Mouse (Mus musculus): ENCODE measurements around the gene Sirpa. TPM values are rescaled to one million over a fixed set of nuclear protein-coding genes. Genes with fewer than 3 reads are reported as not detected.

The Sirpa gene
- polyA plus RNA-seq, 1 experiment from 2014 or later: 17.4 TPM

DNA sequence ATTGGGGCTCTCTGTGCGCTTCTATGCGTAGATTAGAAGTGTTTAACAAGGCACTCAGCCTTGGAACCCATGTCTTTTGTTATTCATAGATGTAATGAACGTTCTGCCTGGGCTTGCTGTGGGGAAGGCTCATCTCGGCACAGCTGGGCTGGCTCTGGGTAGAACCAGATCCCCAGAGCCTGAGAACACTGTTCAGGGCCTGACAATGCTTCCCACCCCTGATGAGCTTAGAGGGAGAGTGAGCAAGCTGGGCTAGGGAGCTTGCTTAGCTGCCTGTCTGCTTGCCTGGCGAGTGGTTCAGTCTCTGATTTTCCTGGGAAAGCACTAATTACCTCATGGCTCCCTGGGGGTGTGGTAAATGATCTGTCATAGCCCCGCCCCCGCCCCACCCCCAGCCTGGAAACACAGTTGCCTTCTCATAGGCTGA, 4.8 kb upstream of the Sirpa start:
- Histone ChIP-seq H3K4me3 (no peak overlapping the region), H3K27ac (replicated peaks) (no peak overlapping the region; the same call in 1 of the 2 replicates), H3K4me1 (peaks cover 41% of the 10 kb centered on the region), H3K36me3 (replicated peaks) (no peaks in the 10 kb centered on the region), H3K27me3 (replicated peaks; ENCODE audit: low read depth, poor library complexity, severe bottlenecking) (peaks cover 15% of the 10 kb centered on the region), H3K9me3 (no peaks in the 10 kb centered on the region)
- peak; percentile 56 for DNase-seq (ENCODE audit: low spot score)
- WGBS: 16% methylated on average over 7 of the region's 7 CpGs

DNA sequence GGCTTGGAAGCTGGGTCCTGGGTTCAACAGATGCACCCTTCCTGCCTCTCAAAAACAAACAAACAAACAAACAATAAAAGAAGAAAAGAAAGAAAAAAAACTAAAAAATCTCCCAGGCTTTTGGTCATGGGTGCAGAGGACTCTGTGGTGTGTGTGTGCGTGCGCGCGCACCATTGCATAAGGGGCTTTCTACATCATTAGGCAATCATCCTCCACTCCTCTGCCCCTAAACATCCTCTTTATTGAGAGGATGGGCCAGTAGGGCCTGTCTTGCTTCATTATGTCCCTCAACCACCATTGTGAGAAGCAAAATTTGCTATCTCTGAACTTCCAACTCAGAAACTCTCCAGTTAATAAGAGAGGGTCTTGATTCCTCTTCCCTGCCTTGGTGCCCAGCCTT, 738 bp upstream of the Sirpa start:
- Histone ChIP-seq H3K4me1 (peaks cover 58% of the 10 kb centered on the region), H3K27ac (replicated peaks) (peak overlapping the region; percentile 95), H3K4me3 (peak overlapping the region; percentile 82), H3K27me3 (replicated peaks; ENCODE audit: low read depth, poor library complexity, severe bottlenecking) (peaks cover 22% of the 10 kb centered on the region), H3K36me3 (replicated peaks) (no peaks in the 10 kb centered on the region), H3K9me3 (no peaks in the 10 kb centered on the region)
- no peak for DNase-seq (ENCODE audit: low spot score)
- WGBS: 78% methylated on average over 4 of the region's 4 CpGs

DNA sequence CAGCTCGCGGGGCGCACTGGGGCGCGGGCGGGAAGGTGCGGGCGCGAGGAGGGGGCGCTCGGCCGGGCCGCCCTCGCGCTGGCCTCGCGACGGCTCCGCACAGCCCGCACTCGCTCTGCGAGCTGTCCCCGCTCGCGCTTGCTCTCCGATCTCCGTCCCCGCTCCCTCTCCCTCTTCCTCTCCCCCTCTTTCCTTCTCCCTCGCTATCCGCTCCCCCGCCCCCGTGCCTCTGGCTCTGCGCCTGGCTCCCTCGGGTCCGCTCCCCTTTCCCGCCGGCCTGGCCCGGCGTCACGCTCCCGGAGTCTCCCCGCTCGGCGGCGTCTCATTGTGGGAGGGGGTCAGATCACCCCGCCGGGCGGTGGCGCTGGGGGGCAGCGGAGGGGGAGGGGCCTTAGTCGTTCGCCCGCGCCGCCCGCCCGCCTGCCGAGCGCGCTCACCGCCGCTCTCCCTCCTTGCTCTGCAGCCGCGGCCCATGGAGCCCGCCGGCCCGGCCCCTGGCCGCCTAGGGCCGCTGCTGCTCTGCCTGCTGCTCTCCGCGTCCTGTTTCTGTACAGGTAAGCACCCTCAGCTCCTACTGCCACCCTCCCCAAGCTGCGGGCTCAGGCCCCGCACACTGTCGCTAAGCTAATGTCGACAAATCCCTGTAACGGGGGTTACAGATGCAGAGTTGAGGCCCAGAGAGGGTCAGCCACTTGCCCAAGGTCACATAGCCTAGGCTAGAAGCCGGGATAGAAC, 673 bp downstream of the Sirpa start:
- no peaks in the 10 kb centered on the region for H3K36me3 ChIP-seq (replicated peaks)
- under 1% methylated on average over 74 of the region's 77 CpGs for WGBS
- H3K9me3 ChIP-seq: no peaks in the 10 kb centered on the region
- H3K4me1 ChIP-seq: peaks cover 46% of the 10 kb centered on the region
- H3K27ac ChIP-seq (replicated peaks): peak overlapping the region; percentile 95
- H3K27me3 ChIP-seq (replicated peaks; ENCODE audit: low read depth, poor library complexity, severe bottlenecking): peaks cover 22% of the 10 kb centered on the region
- peak overlapping the region; percentile 82 for H3K4me3 ChIP-seq
- DNase-seq (ENCODE audit: low spot score): peak; percentile 85

DNA sequence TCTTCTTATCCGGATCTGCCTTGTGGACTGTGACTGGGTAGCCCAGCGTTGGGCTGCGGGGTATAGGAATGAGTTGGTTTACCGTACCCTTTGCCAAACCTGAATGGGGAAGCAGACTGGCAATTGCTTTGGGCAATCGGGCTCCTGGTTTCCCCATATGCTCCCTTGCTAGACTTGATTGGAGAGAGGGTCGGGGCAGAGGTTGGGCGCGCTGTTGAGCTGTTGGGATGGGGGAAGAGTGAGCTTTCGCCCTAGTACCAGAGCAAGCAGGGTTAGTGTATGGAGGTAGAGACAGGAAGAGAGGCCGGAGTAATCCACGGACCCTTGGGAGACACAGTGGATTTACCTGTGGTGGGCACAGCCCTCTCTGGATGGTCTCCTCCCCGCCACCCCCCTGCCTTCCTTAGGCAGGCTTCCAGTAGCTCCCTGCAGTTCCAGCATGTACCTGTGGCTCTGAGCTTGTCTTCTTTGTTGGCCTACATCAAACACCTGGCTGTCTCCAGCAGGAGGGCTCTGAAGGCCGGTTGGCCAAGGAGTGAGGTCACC, 1.3 kb downstream of the Sirpa start:
- 4% methylated on average over 13 of the region's 13 CpGs for WGBS
- Histone ChIP-seq H3K27ac (replicated peaks) (peak overlapping the region; percentile 95), H3K4me3 (peak overlapping the region; percentile 82), H3K27me3 (replicated peaks; ENCODE audit: low read depth, poor library complexity, severe bottlenecking) (peaks cover 22% of the 10 kb centered on the region), H3K4me1 (peaks cover 42% of the 10 kb centered on the region), H3K9me3 (no peaks in the 10 kb centered on the region), H3K36me3 (replicated peaks) (no peaks in the 10 kb centered on the region)
- no peak for DNase-seq (ENCODE audit: low spot score)

DNA sequence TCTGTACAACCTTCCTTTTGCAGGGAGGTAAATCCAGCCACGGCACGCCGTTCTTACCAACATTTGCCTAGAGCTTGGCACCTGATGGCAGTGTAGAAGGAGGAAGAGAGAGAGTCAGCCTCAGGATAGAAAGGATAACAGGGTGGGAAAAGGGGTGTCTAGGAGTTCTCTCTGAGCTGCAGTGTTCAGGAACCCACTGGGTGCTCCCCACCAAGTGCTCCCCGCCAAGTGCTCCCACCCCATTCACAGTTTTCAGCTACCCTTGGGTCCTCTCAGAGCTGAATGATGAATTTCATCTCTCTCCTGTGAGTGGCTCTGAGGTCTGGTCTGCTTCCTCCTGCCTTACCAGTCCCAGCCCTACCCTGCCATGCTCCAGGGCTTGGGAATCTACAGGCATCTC, 1.9 kb downstream of the Sirpa start:
- DNase-seq (ENCODE audit: low spot score): no peak

GRCm38 (mm10) chr2:129595206-129595605, 2.6 kb downstream of the Sirpa start:
- H3K36me3 ChIP-seq (replicated peaks): no peaks in the 10 kb centered on the region; the same call in 1 of the 2 replicates

More for the DNA sequence above, 1.9 kb downstream of the Sirpa start:
- H3K36me3 ChIP-seq (replicated peaks): no peaks in the 10 kb centered on the region; the same call in 1 of the 2 replicates
- peaks cover 20% of the 10 kb centered on the region for H3K27me3 ChIP-seq (replicated peaks; ENCODE audit: low read depth, poor library complexity, severe bottlenecking)
- no peaks in the 10 kb centered on the region for H3K9me3 ChIP-seq
- no peak overlapping the region for H3K27ac ChIP-seq (replicated peaks)
- WGBS: 77% methylated on average over 4 of the region's 4 CpGs
- H3K4me1 ChIP-seq: peaks cover 48% of the 10 kb centered on the region
- H3K4me3 ChIP-seq: peak overlapping the region; percentile 82

GRCm38 (mm10) chr2:129595661-129596209, 3.1 kb downstream of the Sirpa start:
- Histone ChIP-seq H3K4me3 (no peak overlapping the region), H3K27me3 (replicated peaks; ENCODE audit: low read depth, poor library complexity, severe bottlenecking) (peaks cover 16% of the 10 kb centered on the region), H3K27ac (replicated peaks) (no peak overlapping the region), H3K36me3 (replicated peaks) (no peaks in the 10 kb centered on the region; the same call in 1 of the 2 replicates), H3K4me1 (peaks cover 52% of the 10 kb centered on the region), H3K9me3 (no peaks in the 10 kb centered on the region)
- DNase-seq (ENCODE audit: low spot score): no peak
- WGBS: 69% methylated on average over 7 of the region's 7 CpGs

More at GRCm38 (mm10) chr2:129595206-129595605, 2.6 kb downstream of the Sirpa start:
- Histone ChIP-seq H3K27me3 (replicated peaks; ENCODE audit: low read depth, poor library complexity, severe bottlenecking) (peaks cover 16% of the 10 kb centered on the region), H3K27ac (replicated peaks) (no peak overlapping the region), H3K9me3 (no peaks in the 10 kb centered on the region), H3K4me1 (peaks cover 52% of the 10 kb centered on the region), H3K4me3 (no peak overlapping the region)
- no peak for DNase-seq (ENCODE audit: low spot score)
- 67% methylated on average over 4 of the region's 4 CpGs for WGBS

GRCm38 (mm10) chr2:129596555-129597172, 4.0 kb downstream of the Sirpa start:
- no peak for DNase-seq (ENCODE audit: low spot score)
- Histone ChIP-seq H3K4me3 (no peak overlapping the region), H3K4me1 (peaks cover 50% of the 10 kb centered on the region), H3K27ac (replicated peaks) (no peak overlapping the region), H3K27me3 (replicated peaks; ENCODE audit: low read depth, poor library complexity, severe bottlenecking) (peaks cover 13% of the 10 kb centered on the region), H3K36me3 (replicated peaks) (no peaks in the 10 kb centered on the region; the same call in 1 of the 2 replicates), H3K9me3 (no peaks in the 10 kb centered on the region)
- 89% methylated on average over 15 of the region's 15 CpGs for WGBS

DNA sequence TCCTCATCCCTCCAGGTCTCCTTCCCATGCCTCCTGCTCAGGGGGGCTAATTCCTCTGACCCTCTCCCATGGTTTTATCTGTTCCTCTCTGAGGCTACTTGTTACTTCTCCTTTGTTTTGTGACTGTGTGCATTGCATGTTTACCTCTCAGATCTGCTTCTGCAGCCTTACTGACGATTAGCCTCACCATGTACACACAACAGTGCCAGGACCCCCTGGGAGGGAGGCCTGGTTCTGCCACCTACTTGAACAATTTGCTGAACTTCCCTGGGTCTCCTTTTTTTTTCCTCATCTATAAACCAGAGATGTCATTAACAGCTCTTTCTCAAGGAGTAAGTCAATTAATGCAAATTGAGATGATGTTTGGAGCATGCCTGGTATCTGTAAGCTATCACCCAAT, 4.9 kb downstream of the Sirpa start:
- no peak overlapping the region for H3K27ac ChIP-seq (replicated peaks)
- no peaks in the 10 kb centered on the region for H3K9me3 ChIP-seq
- DNase-seq (ENCODE audit: low spot score): no peak
- H3K36me3 ChIP-seq (replicated peaks): no peaks in the 10 kb centered on the region; the same call in 1 of the 2 replicates
- H3K4me3 ChIP-seq: no peak overlapping the region
- H3K27me3 ChIP-seq (replicated peaks; ENCODE audit: low read depth, poor library complexity, severe bottlenecking): peaks cover 7% of the 10 kb centered on the region
- WGBS: 55% methylated on average over 1 of the region's 1 CpGs
- peaks cover 40% of the 10 kb centered on the region for H3K4me1 ChIP-seq

DNA sequence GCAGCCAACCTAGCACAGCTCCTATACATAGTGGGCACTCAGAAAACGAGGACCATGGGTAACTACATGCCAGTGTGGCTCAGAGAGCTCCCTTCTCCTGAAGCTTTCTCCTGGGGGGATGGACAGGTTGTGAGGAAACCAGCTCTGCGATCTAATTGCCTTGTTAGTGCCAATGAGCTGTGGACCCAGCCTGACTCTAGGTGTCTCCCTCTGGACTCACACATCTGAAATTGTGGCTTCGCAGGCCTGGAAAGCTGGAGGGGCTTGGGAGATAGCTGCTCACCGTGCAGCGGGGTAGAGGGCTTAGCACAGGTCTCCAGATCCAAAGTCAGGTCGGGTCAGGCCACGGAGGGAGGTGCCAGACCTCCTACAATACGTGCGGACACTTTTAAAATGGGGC, 5.5 kb downstream of the Sirpa start:
- Histone ChIP-seq H3K27ac (replicated peaks) (no peak overlapping the region), H3K4me1 (peaks cover 39% of the 10 kb centered on the region), H3K9me3 (no peaks in the 10 kb centered on the region), H3K27me3 (replicated peaks; ENCODE audit: low read depth, poor library complexity, severe bottlenecking) (peaks cover 7% of the 10 kb centered on the region), H3K4me3 (no peak overlapping the region), H3K36me3 (replicated peaks) (no peaks in the 10 kb centered on the region; the same call in 1 of the 2 replicates)
- no peak for DNase-seq (ENCODE audit: low spot score)
- 75% methylated on average over 9 of the region's 9 CpGs for WGBS

- Histone ChIP-seq H3K27ac (replicated peaks) (peak overlapping the region; percentile 24; the same call in 1 of the 2 replicates), H3K27me3 (replicated peaks; ENCODE audit: low read depth, poor library complexity, severe bottlenecking) (peaks cover 4% of the 10 kb centered on the region), H3K4me3 (no peak overlapping the region), H3K36me3 (replicated peaks) (no peaks in the 10 kb centered on the region; the same call in 1 of the 2 replicates), H3K9me3 (no peaks in the 10 kb centered on the region), H3K4me1 (peaks cover 38% of the 10 kb centered on the region)
- WGBS: 57% methylated on average over 8 of the region's 8 CpGs
- DNase-seq (ENCODE audit: low spot score): no peak
These were observed 6.8 kb downstream of the Sirpa start for GRCm38 (mm10) chr2:129599231-129600084.
